Mouse (Mus musculus) CH12.LX (cell line): ENCODE results near the gene Dscam. TPM values are rescaled to one million over a fixed set of nuclear protein-coding genes. Genes with fewer than 3 reads are reported as not detected.

ENCODE experiments used
- DNase-seq: peaks from one replicate; pipeline ENCODE4 v3.0.0-alpha.2; 2013; ENCODE audit errors: extremely low read depth
- H3K27ac ChIP-seq: 2 replicates; pipeline ENCODE4 v1.5.1; 2012; ENCODE audit warnings: low read depth, mild to moderate bottlenecking, control low read depth, moderate library complexity; ENCODE audit not compliant: insufficient read depth
- H3K27me3 ChIP-seq: replicated peaks from 2 replicates; pipeline ENCODE3; 2012; ENCODE audit warnings: inconsistent platforms
- H3K36me3 ChIP-seq, 2 experiments: replicated peaks in 1 of 2; 2 replicates each; pipeline versions ENCODE3 to v1.6.1; 2012; ENCODE audit warnings: inconsistent platforms in 1 of 2, low read length in 1 of 2, mild to moderate bottlenecking in 1 of 2, mixed read lengths in 1 of 2, moderate library complexity in 1 of 2; ENCODE audit not compliant: control insufficient read depth in 1 of 2, insufficient read depth in 1 of 2
- H3K4me1 ChIP-seq, 2 experiments: 2 replicates each; pipeline ENCODE4 v1.6.1; 2012; ENCODE audit warnings: inconsistent platforms in 1 of 2, moderate library complexity in 1 of 2; ENCODE audit not compliant: insufficient read depth in 2 of 2, control insufficient read depth in 1 of 2
- H3K4me2 ChIP-seq: 2 replicates; pipeline ENCODE4 v1.6.1; 2012; ENCODE audit warnings: low read depth, mild to moderate bottlenecking, control low read depth; ENCODE audit not compliant: poor library complexity, insufficient read depth, severe bottlenecking
- H3K4me3 ChIP-seq, 3 experiments: fragments of 150-350 bp in 1 of 3; sonication (generic) in 1 of 3; replicated peaks in 1 of 3; 2 replicates each; pipeline versions ENCODE3 to v1.5.1; 2011 to 2012; ENCODE audit warnings: low read depth in 2 of 3, low read length in 2 of 3, mild to moderate bottlenecking in 2 of 3, moderate library complexity in 2 of 3, control low read depth in 1 of 3, improper control_type of control experiment in 1 of 3, inconsistent platforms in 1 of 3, mixed read lengths in 1 of 3; ENCODE audit not compliant: poor library complexity in 1 of 3
- H3K79me2 ChIP-seq: replicated peaks from 2 replicates; pipeline ENCODE4 v1.6.1; 2012; ENCODE audit warnings: mild to moderate bottlenecking, moderate library complexity; ENCODE audit not compliant: control insufficient read depth, poor library complexity, insufficient read depth, severe bottlenecking; ENCODE audit errors: extremely low read depth
- H3K9ac ChIP-seq: 2 replicates; pipeline ENCODE4 v1.6.1; 2012; ENCODE audit warnings: low read depth, mild to moderate bottlenecking, control low read depth, moderate library complexity; ENCODE audit not compliant: insufficient read depth
- H3K9me3 ChIP-seq: replicated peaks from 2 replicates; pipeline ENCODE3; 2012; ENCODE audit warnings: low read length, inconsistent platforms, mixed read lengths
- BHLHE40 ChIP-seq: IDR thresholded peaks from 2 replicates; pipeline ENCODE4 v1.6.1; 2011; ENCODE audit warnings: mild to moderate bottlenecking, low read depth, low read length, improper control_type of control experiment
- E2F4 ChIP-seq: IDR thresholded peaks from 2 replicates; pipeline ENCODE4 v1.6.1; 2011; ENCODE audit warnings: low read depth, low read length, improper control_type of control experiment; ENCODE audit not compliant: insufficient replicate concordance
- EP300 ChIP-seq: IDR thresholded peaks from 2 replicates; pipeline ENCODE4 v1.6.1; 2011; ENCODE audit warnings: low read length, improper control_type of control experiment
- ETS1 ChIP-seq: conservative IDR thresholded peaks from 2 replicates; pipeline ENCODE4 v1.6.1; 2012; ENCODE audit warnings: low read depth, mild to moderate bottlenecking, inconsistent platforms, low read length, improper control_type of control experiment, moderate library complexity
- JUND ChIP-seq: conservative IDR thresholded peaks from 2 replicates; pipeline ENCODE4 v1.6.1; 2011; ENCODE audit warnings: low read depth, low read length, improper control_type of control experiment
- MAFK ChIP-seq: IDR thresholded peaks from 2 replicates; pipeline ENCODE4 v1.6.1; 2011; ENCODE audit warnings: low read length, improper control_type of control experiment; ENCODE audit not compliant: insufficient replicate concordance
- MEF2A ChIP-seq: IDR thresholded peaks from 2 replicates; pipeline ENCODE4 v1.6.1; 2014; ENCODE audit warnings: low read depth, mild to moderate bottlenecking, inconsistent platforms, low read length, improper control_type of control experiment, borderline replicate concordance
- MYC ChIP-seq: IDR thresholded peaks from 2 replicates; pipeline ENCODE4 v1.6.1; 2011; ENCODE audit warnings: low read depth, mild to moderate bottlenecking, improper control_type of control experiment, low read length
- RAD21 ChIP-seq: IDR thresholded peaks from 2 replicates; pipeline ENCODE4 v1.6.1; 2011; ENCODE audit warnings: low read depth, mild to moderate bottlenecking, low read length, improper control_type of control experiment, moderate library complexity
- SMC3 ChIP-seq: IDR thresholded peaks from 2 replicates; pipeline ENCODE4 v1.6.1; 2011; ENCODE audit warnings: low read depth, low read length, improper control_type of control experiment
- TBP ChIP-seq: conservative IDR thresholded peaks from 2 replicates; pipeline ENCODE4 v1.6.1; 2011; ENCODE audit warnings: low read depth, low read length, improper control_type of control experiment
- USF1 ChIP-seq: IDR thresholded peaks from 2 replicates; pipeline ENCODE4 v1.6.1; 2014; ENCODE audit warnings: low read depth, mild to moderate bottlenecking, inconsistent platforms, low read length, improper control_type of control experiment
- USF2 ChIP-seq: conservative IDR thresholded peaks from 2 replicates; pipeline ENCODE4 v1.6.1; 2011; ENCODE audit warnings: low read depth, low read length, improper control_type of control experiment
- ZNF384 ChIP-seq: IDR thresholded peaks from 2 replicates; pipeline ENCODE4 v1.6.1; 2012; ENCODE audit warnings: low read depth, low read length, improper control_type of control experiment, inconsistent platforms
- dilution Hi-C: fragments of 300-500 bp; cut with MboI; formaldehyde crosslinking; loops from 2 replicates; pipeline ENCODE4 v1.14.3; 2020; ENCODE audit warnings: low sequenced_read_pairs; ENCODE audit not compliant: extremely low pct_unique_long_range_greater_than_20kb, extremely low pct_ligation_motif_present
- in situ Hi-C: fragments of 300-500 bp; cut with MboI; formaldehyde crosslinking; loops from 3 replicates; pipeline ENCODE4 v1.14.3; 2019; ENCODE audit warnings: low sequenced_read_pairs, low pct_ligation_motif_present, low pct_unique_long_range_greater_than_20kb, mixed read lengths
- polyA plus RNA-seq: library from polyadenylated mRNA; unstranded; fragments of >175 nt; gene quantifications from 2 replicates; pipeline ENCODE4 v1.2.1, GENCODE M21; 2012; ENCODE audit warnings: low read depth; ENCODE audit not compliant: insufficient read length
- total RNA-seq, 2 experiments: library from RNA; depleted of rRNA; stranded (reverse); fragments of 300-350 nt in 1 of 2; fragments of >200 nt in 1 of 2; gene quantifications; 2 replicates each; pipeline ENCODE4 v1.2.3; 2012 to 2014

Gene Dscam
- total and polyA plus RNA-seq, 3 experiments, result under 0.01 to 0.39 (median 0.12) TPM

DNA sequence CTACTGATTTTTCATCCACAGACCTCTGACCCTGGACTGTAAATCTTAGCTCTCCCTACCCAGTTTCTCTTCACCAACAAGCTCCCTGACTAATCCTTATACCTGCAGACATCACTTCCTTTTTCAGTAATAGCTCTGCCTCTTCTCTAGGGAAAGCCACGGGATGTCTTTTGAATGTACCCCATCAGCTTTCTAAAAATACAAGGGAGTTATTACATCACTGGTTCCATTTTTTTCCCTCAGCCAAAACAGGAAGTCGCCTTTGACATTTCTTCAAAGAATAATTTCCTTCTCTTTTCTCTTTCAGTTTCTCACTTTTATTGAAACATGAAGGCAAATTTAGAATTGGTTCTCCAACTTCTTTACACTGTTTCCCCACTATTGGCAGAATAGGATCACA, 67.5 kb downstream of the Dscam start:
- TF ChIP-seq MAFK, result no peak
- TF ChIP-seq ETS1, result peak; percentile 47; the same call in 1 of the 2 replicates
- peak; percentile 69; the same call in 1 of the 2 replicates for TF ChIP-seq MEF2A
- no peak for TF ChIP-seq JUND
- TF ChIP-seq ZNF384, result peak; percentile 73
- TF ChIP-seq EP300, result 0 out of 2 replicates have a peak, but pooled peaks have one; percentile 20
- Histone ChIP-seq H3K4me1 (peaks cover 11 to 52% of the 10 kb centered on the region in 2 experiments), H3K79me2 (no peaks in the 10 kb centered on the region), H3K4me3 (no peak overlapping the region), H3K27me3 (no peaks in the 10 kb centered on the region), H3K27ac (no peak overlapping the region), H3K9ac (no peak overlapping the region), H3K4me2 (no peak overlapping the region), H3K36me3 (no peaks in the 10 kb centered on the region), H3K9me3 (peaks cover 7% of the 10 kb centered on the region)
- in situ Hi-C loops (no loop called here), dilution Hi-C loops (no loop called here)
- DNase-seq, result peak; percentile 47

DNA sequence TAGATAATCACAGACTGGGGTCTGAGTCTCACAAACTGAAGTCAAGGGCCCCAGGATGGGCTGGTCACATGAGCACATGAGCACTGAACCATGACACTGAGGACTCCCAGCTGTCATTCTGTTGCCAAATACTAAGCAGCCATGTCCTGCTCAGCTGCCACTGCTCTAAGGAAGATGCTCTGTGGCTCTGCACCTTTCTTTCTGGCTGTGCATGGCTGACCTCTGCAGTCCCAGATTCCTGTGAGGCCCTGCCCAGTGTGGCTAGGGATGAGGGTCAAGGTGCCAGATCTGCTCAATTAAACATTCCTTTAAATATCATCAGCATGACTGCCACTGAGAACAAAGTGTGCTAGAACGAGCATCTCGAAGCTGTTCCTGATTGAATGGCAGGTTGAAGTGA, 70.5 kb downstream of the Dscam start:
- no peaks in the 10 kb centered on the region for H3K79me2 ChIP-seq
- TF ChIP-seq BHLHE40, result peak; percentile 32; the same call in 1 of the 2 replicates
- 0 out of 2 replicates have a peak, but pooled peaks have one; percentile 18 for TF ChIP-seq USF2
- TF ChIP-seq RAD21, result no peak
- no peak for TF ChIP-seq SMC3
- TF ChIP-seq MYC, result no peak
- TF ChIP-seq USF1, result peak; percentile 37
- no peak for TF ChIP-seq MEF2A
- TF ChIP-seq TBP, result no peak
- dilution Hi-C loops, result no loop called here

DNA sequence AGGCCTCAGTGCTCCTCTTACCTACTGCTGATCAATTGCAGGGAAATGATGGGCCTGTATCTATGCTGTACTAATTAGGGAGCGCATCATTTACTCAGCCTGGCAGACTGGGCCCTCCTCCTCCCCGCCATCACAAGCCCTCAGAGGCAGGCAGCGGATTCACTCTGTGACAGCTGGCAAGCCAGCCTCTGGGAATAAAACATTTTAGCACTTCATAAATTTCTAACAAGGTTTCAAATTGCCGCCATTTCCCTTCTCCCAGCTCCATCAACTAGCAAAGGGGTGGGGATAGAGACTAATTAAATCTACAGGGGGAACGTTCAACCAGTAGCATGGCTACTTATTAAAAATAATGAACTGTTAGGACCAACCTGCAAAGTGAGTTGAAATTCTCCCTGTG, 72.0 kb downstream of the Dscam start:
- TF ChIP-seq E2F4, result no peak
- Histone ChIP-seq H3K4me2 (no peak overlapping the region), H3K36me3 (no peaks in the 10 kb centered on the region), H3K4me3 (no peak overlapping the region), H3K9me3 (peaks cover 3% of the 10 kb centered on the region), H3K79me2 (no peaks in the 10 kb centered on the region), H3K27ac (no peak overlapping the region), H3K9ac (no peak overlapping the region), H3K4me1 (peaks cover 9 to 32% of the 10 kb centered on the region in 2 experiments), H3K27me3 (no peaks in the 10 kb centered on the region)
- dilution Hi-C loops (no loop called here), in situ Hi-C loops (no loop called here)
- no peak for DNase-seq

More for the DNA sequence above, 70.5 kb downstream of the Dscam start:
- Histone ChIP-seq H3K9ac (no peak overlapping the region), H3K27ac (no peak overlapping the region), H3K4me2 (no peak overlapping the region), H3K27me3 (no peaks in the 10 kb centered on the region), H3K36me3 (no peaks in the 10 kb centered on the region), H3K4me1 (peaks cover 11 to 46% of the 10 kb centered on the region in 2 experiments), H3K9me3 (no peaks in the 10 kb centered on the region), H3K4me3 (no peak overlapping the region)
- DNase-seq, result peak; percentile 50
- in situ Hi-C loops, result no loop called here
